Mouse (Mus musculus) testis, adult 2 months (tissue): Measurements from ENCODE around the gene Fads3.

Experiments
- CTCF ChIP-seq: fragments of 200-500 bp; IDR thresholded peaks from 2 replicates; pipeline ENCODE4 v1.5.1; 2012; ENCODE audit warnings: low read depth, mild to moderate bottlenecking, inconsistent platforms, low read length, moderate library complexity; ENCODE audit not compliant: control insufficient read depth, insufficient read depth, insufficient replicate concordance
- POLR2A ChIP-seq: fragments of 200-500 bp; IDR thresholded peaks from 2 replicates; pipeline ENCODE4 v1.6.1; 2012; ENCODE audit warnings: low read depth, mild to moderate bottlenecking, inconsistent platforms, low read length, moderate library complexity; ENCODE audit not compliant: control insufficient read depth

- TF ChIP-seq CTCF (no peak), POLR2A (no peak)
Observed at GRCm38 (mm10) chr19:10013913-10014312, 27.5 kb upstream of the Fads3 start.
